Mouse (Mus musculus) intestine, embryonic 14.5 days (tissue): ENCODE measurements at regions not wholly inside any gene's neighbourhood (a gene's known extent, or its start where the extent isn't known, plus 50 kb on each side); places are given as distances from the start of the nearest gene placed in this dataset.

ENCODE experiments used
- ATAC-seq: fragments of 200-750 bp; cut with Nextera tagmentation; replicated peaks from 2 replicates; pipeline ENCODE4 v1.8.0; 2017; ENCODE audit warnings: low read depth, moderate number of reproducible peaks, moderate TSS enrichment, moderate library complexity; ENCODE audit not compliant: low FRiP score, low TSS enrichment
- DNase-seq: peaks from one replicate; pipeline ENCODE4 v3.0.0-alpha.2; 2018; ENCODE audit warnings: low spot score
- H3K27ac ChIP-seq: fragments of 300-500 bp; sonication (generic); 2 replicates; pipeline ENCODE4 v1.5.1; 2014; ENCODE audit warnings: low read depth, mild to moderate bottlenecking, control low read depth
- H3K27me3 ChIP-seq: fragments of 300-500 bp; sonication (generic); replicated peaks from 2 replicates; pipeline ENCODE4 v1.6.1; 2014; ENCODE audit warnings: low read length, control low read depth; ENCODE audit not compliant: control insufficient read depth, insufficient read depth
- H3K36me3 ChIP-seq: fragments of 300-500 bp; sonication (generic); 2 replicates; pipeline ENCODE4 v1.6.1; 2014; ENCODE audit warnings: low read length, control low read depth; ENCODE audit not compliant: control insufficient read depth, insufficient read depth
- H3K4me1 ChIP-seq: fragments of 300-500 bp; sonication (generic); replicated peaks from 2 replicates; pipeline ENCODE4 v1.6.1; 2014; ENCODE audit warnings: low read length, control low read depth, mixed read lengths; ENCODE audit not compliant: control insufficient read depth, insufficient read depth
- H3K4me2 ChIP-seq: fragments of 300-500 bp; sonication (generic); 2 replicates; pipeline ENCODE4 v1.6.1; 2014; ENCODE audit warnings: low read length
- H3K4me3 ChIP-seq: fragments of 300-500 bp; sonication (generic); 2 replicates; pipeline ENCODE4 v1.5.1; 2014; ENCODE audit warnings: low read depth, low read length, control low read depth, mixed read lengths
- H3K9ac ChIP-seq: fragments of 300-500 bp; sonication (generic); 2 replicates; pipeline ENCODE4 v1.6.1; 2014; ENCODE audit warnings: mild to moderate bottlenecking, low read length
- H3K9me3 ChIP-seq: fragments of 300-500 bp; sonication (generic); 2 replicates; pipeline ENCODE4 v1.6.1; 2016; ENCODE audit warnings: low read length, control low read depth; ENCODE audit not compliant: control insufficient read depth
- WGBS: fragments of 180-500 bp; shearing (Covaris S2); extraction: QIAGEN DNeasy Blood & Tissue Kit; methylation state at CpG from one replicate; pipeline ENCODE4 v1.1.7; 2014; 5-methylcytosine and 5-hydroxymethylcytosine counted together

DNA sequence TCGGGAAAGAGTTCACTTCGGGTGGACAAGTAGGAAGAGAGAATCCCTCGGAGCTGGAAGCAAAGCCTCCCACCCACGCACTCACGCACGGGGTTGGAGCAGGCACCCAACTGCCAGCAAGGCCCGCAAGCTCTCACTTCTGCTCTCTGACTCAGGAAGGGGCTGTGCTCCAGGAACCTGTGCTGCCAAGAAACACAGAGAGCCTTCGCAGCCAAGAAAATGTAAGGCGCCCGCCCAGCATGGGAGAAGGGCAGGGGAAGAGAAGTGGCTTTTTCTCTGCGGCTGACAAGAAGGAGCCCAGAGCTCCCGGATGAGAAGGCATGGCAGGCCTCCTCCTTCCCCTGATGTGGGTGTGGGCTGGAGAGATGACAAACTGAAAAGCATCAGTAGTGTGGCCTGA lies 549.1 kb upstream of the 3110018I06Rik start:
- 73% methylated on average over 12 of the region's 12 CpGs for WGBS
- H3K9me3 ChIP-seq = no peaks in the 10 kb centered on the region
- H3K27ac ChIP-seq = no peak overlapping the region
- H3K4me2 ChIP-seq = no peak overlapping the region
- no peaks in the 10 kb centered on the region for H3K36me3 ChIP-seq
- ATAC-seq = no peak
- no peak overlapping the region for H3K9ac ChIP-seq
- no peaks in the 10 kb centered on the region for H3K27me3 ChIP-seq
- H3K4me3 ChIP-seq = no peak overlapping the region
- DNase-seq = no peak
- no peaks in the 10 kb centered on the region for H3K4me1 ChIP-seq

DNA sequence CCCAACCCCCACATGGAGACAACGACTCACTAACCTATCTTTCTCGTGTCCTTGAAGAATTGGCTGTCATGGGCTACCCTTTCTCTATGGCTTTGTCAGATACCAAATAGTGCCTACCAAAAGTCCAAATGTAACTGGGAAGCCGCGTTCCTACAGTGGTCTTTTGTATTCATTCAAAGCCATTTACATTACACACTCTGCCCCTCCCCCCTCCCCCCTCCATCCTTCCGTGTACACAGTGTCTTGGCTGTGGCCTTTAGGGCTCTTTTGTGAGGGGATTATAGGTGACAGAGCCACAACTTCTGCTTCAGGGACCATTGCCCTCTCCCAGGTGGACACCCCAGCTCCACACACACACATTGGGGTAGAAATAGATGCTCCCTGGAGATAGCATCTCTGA lies 544.6 kb upstream of the 3110018I06Rik start:
- no peaks in the 10 kb centered on the region for H3K4me1 ChIP-seq
- no peak overlapping the region for H3K4me3 ChIP-seq
- H3K4me2 ChIP-seq = no peak overlapping the region
- no peaks in the 10 kb centered on the region for H3K27me3 ChIP-seq
- DNase-seq (no peak), ATAC-seq (no peak)
- no peaks in the 10 kb centered on the region for H3K36me3 ChIP-seq
- no peak overlapping the region for H3K9ac ChIP-seq
- 51% methylated on average over 5 of the region's 5 CpGs for WGBS
- no peaks in the 10 kb centered on the region for H3K9me3 ChIP-seq
- H3K27ac ChIP-seq = no peak overlapping the region

DNA sequence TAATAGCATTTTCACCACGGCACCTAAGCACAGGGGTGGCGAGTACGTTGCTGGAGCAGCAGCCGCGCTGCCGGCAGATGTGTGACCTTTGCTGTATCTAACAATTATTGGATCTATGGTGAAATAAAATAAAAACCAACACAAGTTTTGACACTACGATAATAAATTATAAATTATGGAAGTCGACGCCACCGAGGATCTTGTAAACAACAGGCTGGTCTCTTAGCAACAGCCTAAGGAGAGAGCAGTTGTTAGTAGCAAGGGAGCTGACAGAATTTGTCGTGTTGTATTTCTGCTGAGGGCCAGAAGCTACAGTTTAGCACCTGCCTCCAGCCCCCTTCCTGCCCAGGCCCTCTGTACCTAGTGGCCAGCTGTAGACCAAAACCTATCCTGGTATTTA lies 535.8 kb upstream of the 3110018I06Rik start:
- H3K9me3 ChIP-seq = no peaks in the 10 kb centered on the region
- DNase-seq = no peak
- no peaks in the 10 kb centered on the region for H3K27me3 ChIP-seq
- H3K4me2 ChIP-seq = no peak overlapping the region
- no peak overlapping the region for H3K4me3 ChIP-seq
- no peaks in the 10 kb centered on the region for H3K36me3 ChIP-seq
- 31% methylated on average over 11 of the region's 11 CpGs for WGBS
- H3K4me1 ChIP-seq = peaks cover 6% of the 10 kb centered on the region; the same call in 1 of the 2 replicates
- H3K9ac ChIP-seq = no peak overlapping the region
- ATAC-seq = no peak
- no peak overlapping the region for H3K27ac ChIP-seq

DNA sequence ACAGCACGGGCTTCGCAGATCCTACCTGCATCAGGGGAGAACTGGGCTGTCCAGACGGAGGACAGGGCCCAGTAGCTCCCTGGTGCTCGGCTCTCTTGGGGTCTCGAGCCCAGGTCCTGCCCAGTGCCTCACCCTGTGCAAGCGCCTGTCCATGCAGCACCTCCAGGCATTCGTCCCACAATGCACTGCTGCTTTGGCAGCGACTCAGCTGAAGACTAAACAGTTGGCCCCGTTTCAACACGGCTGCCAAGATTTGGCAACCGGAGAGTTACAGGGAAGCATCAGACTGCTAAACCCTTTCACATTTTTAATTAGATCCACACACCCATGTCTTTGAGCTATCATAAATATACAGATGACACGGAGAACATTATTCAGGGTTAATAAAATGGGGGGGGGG lies 532.7 kb upstream of the 3110018I06Rik start:
- H3K36me3 ChIP-seq = no peaks in the 10 kb centered on the region
- 57% methylated on average over 12 of the region's 12 CpGs for WGBS
- no peak overlapping the region for H3K9ac ChIP-seq
- ATAC-seq = no peak
- H3K4me3 ChIP-seq = no peak overlapping the region
- no peak overlapping the region for H3K4me2 ChIP-seq
- H3K27ac ChIP-seq = no peak overlapping the region
- peak; percentile 62 for DNase-seq
- peaks cover 6% of the 10 kb centered on the region; the same call in 1 of the 2 replicates for H3K4me1 ChIP-seq
- no peaks in the 10 kb centered on the region for H3K9me3 ChIP-seq
- H3K27me3 ChIP-seq = no peaks in the 10 kb centered on the region

DNA sequence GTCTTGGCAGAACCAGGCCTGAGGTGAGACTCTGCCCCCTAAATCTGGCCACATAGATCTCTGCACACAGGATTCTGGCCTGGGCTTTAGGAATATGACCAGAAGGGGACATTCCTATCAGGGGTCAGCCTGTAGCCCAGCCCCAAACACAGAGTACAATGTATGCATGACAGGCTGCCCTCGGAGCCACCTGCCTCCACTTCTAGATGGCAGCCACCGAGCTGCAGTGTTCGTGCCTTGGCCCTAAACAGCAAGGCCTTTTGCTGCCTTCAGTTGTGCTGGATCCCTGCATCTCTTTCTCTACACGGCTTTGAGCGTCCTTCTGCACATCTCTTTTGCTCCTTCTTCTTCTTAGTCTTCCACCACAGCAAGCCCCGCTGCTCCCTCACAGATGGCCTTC lies 532.2 kb upstream of the 3110018I06Rik start:
- Histone ChIP-seq H3K4me1 (peaks cover 6% of the 10 kb centered on the region; the same call in 1 of the 2 replicates), H3K4me2 (no peak overlapping the region), H3K27me3 (no peaks in the 10 kb centered on the region), H3K9me3 (no peaks in the 10 kb centered on the region), H3K27ac (no peak overlapping the region), H3K9ac (no peak overlapping the region), H3K36me3 (no peaks in the 10 kb centered on the region), H3K4me3 (no peak overlapping the region)
- DNase-seq = no peak
- ATAC-seq = no peak
- WGBS = 87% methylated on average over 6 of the region's 6 CpGs

DNA sequence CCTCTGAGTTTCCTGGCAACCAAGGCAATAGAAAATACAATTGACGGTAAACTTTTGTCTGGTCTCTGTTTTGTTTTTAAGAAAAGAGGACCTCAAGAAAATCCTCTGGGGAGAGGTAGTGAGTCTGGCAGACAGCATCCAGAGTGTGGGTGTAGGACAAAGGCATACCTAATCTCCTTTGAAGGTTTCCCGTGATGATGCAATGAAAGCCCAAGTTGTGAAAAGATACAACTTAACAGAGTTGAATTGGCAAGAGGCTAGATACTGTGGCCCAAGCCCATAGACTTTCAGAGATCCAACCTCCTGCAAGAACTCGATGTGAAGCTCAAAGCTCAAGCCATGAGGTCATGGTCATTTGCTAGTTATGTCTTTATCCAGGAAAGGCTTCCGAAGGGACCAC lies 526.4 kb upstream of the 3110018I06Rik start:
- no peak overlapping the region for H3K27ac ChIP-seq
- no peaks in the 10 kb centered on the region for H3K36me3 ChIP-seq
- H3K4me1 ChIP-seq = no peaks in the 10 kb centered on the region
- DNase-seq = no peak
- H3K9ac ChIP-seq = no peak overlapping the region
- no peaks in the 10 kb centered on the region for H3K27me3 ChIP-seq
- H3K4me3 ChIP-seq = no peak overlapping the region
- WGBS = 84% methylated on average over 4 of the region's 4 CpGs
- no peak overlapping the region for H3K4me2 ChIP-seq
- no peak for ATAC-seq
- H3K9me3 ChIP-seq = no peaks in the 10 kb centered on the region

DNA sequence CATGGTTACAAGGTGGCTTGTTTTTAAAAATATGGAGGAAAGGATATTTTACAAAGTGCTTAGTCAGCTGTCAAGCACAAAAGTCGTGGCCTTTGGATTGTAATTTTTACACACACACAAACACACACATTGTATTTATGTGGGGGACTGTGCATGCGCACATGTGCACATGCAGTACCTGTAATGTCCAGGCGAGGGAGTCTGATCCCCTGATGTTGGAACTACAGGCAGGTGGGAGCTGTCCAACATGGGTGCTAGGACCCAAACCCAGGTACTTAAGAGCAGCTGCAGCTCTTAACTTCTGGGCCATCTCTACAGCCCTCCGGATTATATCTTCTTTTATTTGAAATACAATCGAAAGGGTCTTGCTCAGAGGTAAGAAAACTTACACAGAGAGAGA lies 524.7 kb upstream of the 3110018I06Rik start:
- ATAC-seq = no peak
- DNase-seq = no peak
- Histone ChIP-seq H3K4me2 (no peak overlapping the region), H3K27me3 (no peaks in the 10 kb centered on the region), H3K9ac (no peak overlapping the region), H3K27ac (no peak overlapping the region), H3K4me1 (no peaks in the 10 kb centered on the region), H3K4me3 (no peak overlapping the region), H3K36me3 (no peaks in the 10 kb centered on the region), H3K9me3 (no peaks in the 10 kb centered on the region)
- 65% methylated on average over 5 of the region's 5 CpGs for WGBS

DNA sequence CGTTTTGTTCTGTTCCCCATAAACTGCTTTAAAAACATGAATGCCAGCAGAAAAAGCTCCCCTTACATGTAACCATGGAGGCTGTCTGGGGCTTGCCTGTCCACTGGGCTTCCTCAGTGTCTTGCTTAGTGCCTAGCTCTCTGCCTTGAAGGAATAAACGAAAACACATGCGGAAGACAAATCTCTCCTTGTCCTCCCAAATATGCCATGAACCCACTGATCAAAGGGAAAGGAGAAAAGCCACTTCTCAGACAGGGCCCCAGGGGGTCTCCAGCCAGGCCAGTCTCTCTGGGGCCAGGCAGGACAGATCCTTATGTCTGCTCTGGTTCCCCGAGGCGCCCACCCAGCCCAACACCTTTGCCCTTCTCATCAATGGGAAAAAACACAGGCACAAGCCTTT lies 518.6 kb upstream of the 3110018I06Rik start:
- 50% methylated on average over 5 of the region's 5 CpGs for WGBS
- no peak overlapping the region for H3K27ac ChIP-seq
- H3K9ac ChIP-seq = no peak overlapping the region

DNA sequence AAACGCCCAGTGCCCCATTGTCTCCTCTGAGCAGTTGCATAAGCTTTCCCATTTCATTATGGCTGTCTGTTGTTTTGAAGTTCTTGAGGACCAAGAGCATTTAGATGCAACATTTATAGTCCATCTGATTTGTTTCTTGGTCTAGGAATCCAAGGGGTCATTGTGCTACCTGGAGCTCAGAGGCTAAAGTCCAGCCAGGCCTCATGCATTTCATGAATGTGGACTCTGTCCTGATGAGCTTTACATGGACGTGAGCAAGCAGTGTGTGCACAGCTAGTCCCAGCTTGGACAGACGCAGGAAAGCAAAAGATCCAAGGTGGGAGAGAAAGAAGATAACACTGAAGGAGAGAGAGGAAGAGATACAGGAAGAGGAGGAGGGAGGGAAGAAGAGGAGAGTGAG lies 496.0 kb upstream of the 3110018I06Rik start:
- WGBS = 70% methylated on average over 3 of the region's 3 CpGs
- no peaks in the 10 kb centered on the region for H3K27me3 ChIP-seq
- ATAC-seq (no peak), DNase-seq (no peak)
- no peak overlapping the region for H3K4me3 ChIP-seq
- H3K4me2 ChIP-seq = no peak overlapping the region
- H3K4me1 ChIP-seq = no peaks in the 10 kb centered on the region
- no peak overlapping the region for H3K9ac ChIP-seq
- no peaks in the 10 kb centered on the region for H3K9me3 ChIP-seq
- H3K27ac ChIP-seq = no peak overlapping the region
- no peaks in the 10 kb centered on the region for H3K36me3 ChIP-seq

More for the DNA sequence above, 518.6 kb upstream of the 3110018I06Rik start:
- DNase-seq = no peak
- no peak overlapping the region for H3K4me2 ChIP-seq
- no peak for ATAC-seq
- H3K27me3 ChIP-seq = no peaks in the 10 kb centered on the region
- no peaks in the 10 kb centered on the region for H3K36me3 ChIP-seq
- no peaks in the 10 kb centered on the region for H3K4me1 ChIP-seq
- no peak overlapping the region for H3K4me3 ChIP-seq
- H3K9me3 ChIP-seq = 0 out of 2 replicates have a peak, but pooled peaks cover 3% of the 10 kb centered on the region
